Mouse (Mus musculus): ENCODE results near the gene Stk32b.

The Stk32b gene

GRCm38 (mm10) chr5:37664962-37665361 is 52.0 kb downstream of the Stk32b start:
- in situ Hi-C loops (cut with MboI, MseI): loop anchor here in 1 of 2 experiments (5.0 kb wide), 1 partner anchor 57 kb away; no protein-coding TSS in a partner anchor

- in situ Hi-C loops (cut with MboI, MseI): no loop called here
These were observed 57.8 kb downstream of the Stk32b start for GRCm38 (mm10) chr5:37659177-37659576.

DNA sequence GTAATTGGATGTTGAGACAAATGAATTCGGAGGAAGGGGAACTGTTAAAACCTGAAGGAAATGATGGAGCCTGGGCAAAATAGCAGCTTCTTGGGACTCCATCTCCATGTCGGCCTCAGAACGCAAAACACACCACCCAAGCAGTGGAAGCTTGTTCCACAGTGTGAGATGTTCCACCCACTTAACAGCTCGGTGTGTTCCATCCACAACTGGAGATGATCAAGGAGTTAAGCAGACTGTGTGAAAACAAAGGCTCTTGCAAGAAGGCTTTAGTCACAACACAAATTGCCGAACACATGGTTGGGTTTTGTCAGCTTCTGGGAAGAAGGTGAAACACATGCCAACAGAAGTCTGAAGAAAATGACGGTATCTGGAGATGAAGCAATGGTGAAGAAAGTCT is 59.2 kb downstream of the Stk32b start:
- in situ Hi-C loops (cut with MboI, MseI): no loop called here

DNA sequence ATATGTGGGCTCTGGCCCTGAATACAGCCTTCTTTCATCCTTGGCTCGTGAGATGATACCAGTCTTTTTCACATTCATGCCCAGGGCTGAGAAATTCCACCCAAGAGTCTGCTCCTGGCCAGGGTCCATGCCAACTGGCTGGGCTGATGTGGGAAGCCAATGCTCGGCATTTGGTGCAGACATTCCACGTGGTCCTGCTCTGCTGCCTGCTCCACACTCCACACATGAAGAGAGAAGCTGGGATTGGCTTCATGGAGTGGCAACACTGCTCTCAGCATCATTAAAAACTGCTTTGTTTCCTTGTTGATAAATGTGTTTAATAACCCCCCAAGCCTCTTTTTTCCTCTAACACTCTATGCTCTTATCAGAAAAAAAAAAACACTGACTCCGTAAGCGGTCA is 61.8 kb downstream of the Stk32b start:
- in situ Hi-C loops (cut with MboI, MseI): no loop called here

DNA sequence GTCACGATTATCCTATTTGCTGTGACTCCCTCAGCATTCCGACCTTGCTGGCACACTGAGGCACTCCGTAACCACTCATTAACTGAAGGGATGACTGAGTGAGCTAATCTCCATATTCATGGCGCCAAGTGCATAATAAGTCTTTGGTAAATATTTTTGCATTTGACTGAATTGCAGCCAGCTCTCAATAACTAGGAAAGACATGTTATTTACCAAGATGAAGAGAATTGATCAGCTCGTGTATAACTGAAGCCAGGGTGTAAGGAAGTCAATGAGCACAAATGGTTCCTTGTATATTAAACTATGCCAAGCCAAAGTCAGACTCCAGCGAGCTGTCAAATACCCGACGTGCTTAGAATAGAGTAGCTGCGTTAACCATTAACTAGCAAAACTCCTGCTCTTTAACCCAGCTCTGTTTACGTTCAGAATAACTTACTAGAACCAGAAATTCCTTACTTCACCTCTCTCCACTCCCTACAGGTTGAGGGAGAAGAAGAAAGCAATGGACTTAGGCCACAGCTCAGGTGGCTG is 66.2 kb downstream of the Stk32b start:
- in situ Hi-C loops (cut with MboI, MseI): no loop called here

- in situ Hi-C loops (cut with MboI, MseI): no loop called here
These were observed 66.8 kb downstream of the Stk32b start for GRCm38 (mm10) chr5:37650089-37650601.

DNA sequence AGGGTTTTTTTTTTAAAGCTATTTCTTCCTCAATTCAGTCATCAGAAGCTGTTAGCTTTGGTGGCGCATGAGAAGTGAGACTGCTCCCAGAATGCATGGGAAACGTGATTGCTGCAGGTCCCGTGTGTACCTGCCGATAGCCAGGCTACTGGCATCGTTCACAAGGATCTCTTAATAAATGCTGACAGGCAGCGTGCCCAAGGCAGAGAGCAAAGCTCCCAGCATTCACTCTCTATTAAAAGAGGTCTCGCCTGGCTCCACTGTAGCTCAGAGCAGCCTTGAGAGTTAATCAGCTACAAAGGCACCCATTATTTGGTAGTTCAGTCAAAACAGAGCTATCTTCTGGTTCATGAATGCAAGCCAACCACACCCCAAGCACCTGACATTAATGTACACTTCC is 72.9 kb downstream of the Stk32b start:
- in situ Hi-C loops (cut with MboI, MseI): no loop called here

DNA sequence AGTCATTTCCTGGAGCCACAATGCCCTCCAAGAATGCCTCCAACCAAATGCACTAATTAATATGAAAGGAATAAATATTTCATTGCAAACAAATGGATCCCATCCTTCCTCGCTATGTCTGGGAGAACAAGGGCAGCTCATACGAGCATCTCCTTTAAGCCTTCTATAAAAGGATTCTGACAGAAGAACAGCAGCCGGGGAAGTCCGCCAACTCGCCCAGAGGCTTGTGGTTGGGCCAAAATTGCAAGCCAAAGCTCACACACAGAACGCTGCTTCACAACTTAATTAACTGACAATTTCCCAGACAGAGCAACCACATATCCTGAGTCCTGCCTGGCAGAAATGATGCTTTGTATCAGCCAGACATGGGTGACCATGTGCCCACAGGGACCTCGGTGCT is 74.5 kb downstream of the Stk32b start:
- in situ Hi-C loops (cut with MboI, MseI): no loop called here

GRCm38 (mm10) chr5:37634791-37635190 is 82.2 kb downstream of the Stk32b start:
- in situ Hi-C loops (cut with MboI, MseI): no loop called here

DNA sequence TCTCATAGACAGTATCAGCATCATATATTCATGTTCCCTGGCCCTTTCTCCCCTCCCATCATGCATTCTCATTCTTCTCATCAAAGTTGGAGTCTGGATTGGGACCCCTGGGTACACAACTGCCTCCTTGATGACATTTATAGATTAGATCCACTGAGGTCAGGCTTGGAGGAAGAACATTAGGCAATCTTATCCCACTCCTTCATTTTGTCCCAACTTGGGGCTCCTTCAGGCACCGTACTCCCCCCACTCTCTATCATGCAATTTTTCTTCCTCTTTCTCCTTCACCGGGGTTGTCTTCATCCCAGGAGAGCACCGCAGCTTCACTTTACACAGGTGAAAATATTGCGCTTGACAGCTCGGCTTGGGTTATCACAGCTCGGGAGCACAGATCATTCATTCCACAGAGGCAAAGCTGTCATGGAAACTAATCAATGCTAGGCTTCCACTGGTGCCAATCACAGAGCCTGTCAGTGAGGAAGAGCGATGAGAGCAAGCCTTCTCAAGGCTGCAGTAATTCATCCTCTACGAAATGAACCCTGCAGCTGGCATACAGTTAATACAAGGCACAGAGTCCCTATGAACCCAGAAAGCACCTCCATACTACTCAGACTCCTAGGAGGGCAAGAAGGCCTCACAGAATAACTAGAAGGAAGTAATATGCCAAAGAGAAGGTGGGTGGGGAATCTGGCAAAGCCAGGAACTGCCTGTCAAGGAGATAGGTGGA is 89.4 kb downstream of the Stk32b start:
- in situ Hi-C loops (cut with MboI, MseI): no loop called here

- in situ Hi-C loops (cut with MboI, MseI): no loop called here
These were observed 105.1 kb downstream of the Stk32b start for GRCm38 (mm10) chr5:37611874-37612273.

DNA sequence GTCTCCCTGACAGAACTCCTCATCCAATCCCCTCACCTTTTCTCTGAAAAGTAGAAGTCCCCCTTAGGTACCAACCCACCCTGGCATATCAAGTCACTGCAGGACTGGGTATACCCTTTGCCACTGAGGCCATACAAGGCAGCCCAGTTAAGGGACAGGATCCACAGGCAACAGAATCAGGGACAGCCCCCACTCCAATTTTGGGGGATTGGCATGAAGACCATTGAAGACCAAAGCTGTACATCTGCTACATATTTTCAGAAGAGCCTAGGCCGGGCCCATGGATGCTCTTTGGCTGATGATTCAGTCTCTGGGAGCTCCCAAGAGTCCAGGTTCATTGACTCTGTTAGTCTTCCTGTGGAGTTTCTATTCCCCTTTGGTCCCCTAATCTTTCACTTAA is 117.4 kb downstream of the Stk32b start:
- in situ Hi-C loops (cut with MboI, MseI): no loop called here

DNA sequence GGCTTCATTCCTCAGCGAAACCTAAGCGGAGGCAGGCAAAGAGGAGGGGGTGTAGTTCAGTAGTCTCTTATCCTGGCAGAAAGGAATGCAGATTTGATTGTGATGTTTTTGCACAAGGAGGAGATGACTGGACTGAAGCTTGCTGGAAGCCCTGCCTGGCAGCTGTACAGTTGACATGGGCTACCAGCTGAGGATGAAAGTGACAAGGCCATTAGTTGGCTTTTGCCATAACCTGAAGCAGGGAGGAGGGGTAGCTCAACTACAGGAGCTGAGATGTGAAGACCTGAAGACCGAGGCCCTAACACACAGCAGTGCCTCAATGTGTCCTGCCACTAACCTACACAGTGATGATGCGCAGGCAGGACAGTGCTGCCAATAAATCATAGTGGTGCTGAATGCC is 118.7 kb downstream of the Stk32b start:
- in situ Hi-C loops (cut with MboI, MseI): no loop called here

DNA sequence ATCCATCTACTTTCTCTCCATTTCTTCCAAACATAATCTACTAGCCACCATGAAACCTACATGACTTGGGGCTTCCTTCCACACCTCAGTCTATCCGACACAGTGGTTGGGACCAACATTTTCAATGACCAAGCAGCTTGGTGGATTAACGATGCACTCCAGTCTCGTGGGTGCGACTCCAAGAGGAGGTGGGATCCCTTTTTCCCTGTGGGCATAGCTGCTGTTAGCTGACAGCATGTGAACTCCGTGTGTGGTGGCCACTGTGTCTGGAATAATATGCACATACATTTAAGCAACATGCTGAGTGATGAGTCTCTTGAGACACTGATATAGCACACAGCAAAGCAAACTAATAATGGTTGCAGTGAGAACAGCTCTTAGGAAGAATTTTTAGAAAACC is 124.6 kb downstream of the Stk32b start:
- in situ Hi-C loops (cut with MboI, MseI): no loop called here

DNA sequence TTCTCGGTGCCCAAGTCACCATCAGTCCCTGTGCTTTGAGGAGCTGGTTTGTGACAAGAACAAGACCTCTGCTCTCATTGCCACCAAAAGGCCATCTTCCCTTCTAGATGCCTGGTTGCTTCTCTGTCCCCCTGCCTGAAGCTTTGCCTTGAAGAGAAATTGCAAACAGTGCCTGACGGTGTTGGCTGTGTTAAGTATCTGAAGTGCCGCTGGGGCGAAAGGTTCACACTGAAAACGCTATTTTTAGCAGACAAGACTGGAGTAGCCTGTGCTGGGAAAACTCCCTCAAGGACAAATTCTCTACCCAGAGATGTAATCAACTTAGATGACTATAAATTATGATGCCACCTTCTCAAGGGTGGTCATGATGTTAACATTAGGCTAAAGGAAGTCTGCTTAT is 129.1 kb downstream of the Stk32b start:
- in situ Hi-C loops (cut with MboI, MseI): no loop called here

DNA sequence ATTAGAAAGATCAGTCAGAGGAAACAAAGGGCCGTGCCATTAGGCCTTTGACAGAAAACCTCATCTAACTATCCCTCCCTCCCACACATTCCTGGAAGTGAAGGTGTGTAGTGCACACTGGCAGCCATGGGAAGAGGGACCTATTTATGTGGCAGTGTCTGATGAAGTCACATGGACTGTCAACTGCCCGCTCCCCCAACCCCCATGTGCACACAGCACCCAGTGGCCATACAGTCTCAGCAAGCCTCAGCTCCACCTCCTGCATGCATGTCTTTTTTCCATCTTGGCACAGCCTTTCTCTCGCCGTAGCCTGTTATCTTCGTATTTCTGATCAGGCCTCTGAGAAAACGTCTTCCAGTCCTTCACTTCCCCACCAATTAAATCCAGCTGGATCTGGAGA is 130.9 kb downstream of the Stk32b start:
- in situ Hi-C loops (cut with MboI, MseI): no loop called here

GRCm38 (mm10) chr5:37575427-37575826 is 141.5 kb downstream of the Stk32b start:
- in situ Hi-C loops (cut with MboI, MseI): no loop called here

- in situ Hi-C loops (cut with MboI, MseI): no loop called here
These were observed 159.6 kb downstream of the Stk32b start for GRCm38 (mm10) chr5:37557274-37557815.

GRCm38 (mm10) chr5:37554231-37554630 is 162.7 kb downstream of the Stk32b start:
- in situ Hi-C loops (cut with MboI, MseI): no loop called here

DNA sequence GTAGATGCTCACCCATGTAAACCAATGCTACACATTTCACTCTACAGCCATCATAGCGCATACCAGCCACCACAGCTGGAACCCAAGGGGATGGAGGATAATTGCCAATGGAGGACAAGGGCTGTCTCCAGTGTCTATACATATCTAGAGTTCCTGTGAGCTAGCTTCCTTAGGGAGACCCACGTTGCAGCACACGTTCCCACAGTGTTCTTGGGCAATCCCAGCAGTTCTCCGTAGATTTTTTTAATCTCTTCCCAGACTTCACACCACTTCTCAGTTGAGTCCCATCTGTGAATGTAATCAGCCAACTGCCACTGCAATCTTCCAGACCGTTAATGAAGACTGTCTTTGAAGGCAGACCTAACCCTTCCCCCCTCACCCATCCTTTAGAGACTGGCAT is 165.3 kb downstream of the Stk32b start:
- in situ Hi-C loops (cut with MboI, MseI): no loop called here

GRCm38 (mm10) chr5:37535726-37536293 is 181.2 kb downstream of the Stk32b start:
- in situ Hi-C loops (cut with MboI, MseI): no loop called here

DNA sequence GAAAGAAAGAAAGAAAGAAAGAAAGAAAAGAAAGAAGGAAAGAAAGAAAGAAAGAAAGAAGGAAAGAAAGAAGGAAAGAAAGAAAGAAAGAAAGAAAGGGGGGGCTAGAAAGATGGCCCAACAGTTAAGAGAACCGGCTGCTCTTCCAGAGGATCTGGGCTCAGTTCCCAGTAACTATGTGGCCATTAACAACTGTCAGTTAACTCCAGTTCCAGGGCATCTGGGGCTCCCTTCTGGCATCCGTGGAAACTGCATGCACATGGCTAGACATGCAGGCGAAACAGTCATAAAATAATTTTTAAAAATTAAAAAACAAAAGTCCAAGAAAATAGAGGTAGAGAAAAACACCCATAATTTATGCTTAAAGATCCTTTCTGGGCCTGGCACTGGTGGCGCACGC is 181.7 kb downstream of the Stk32b start:
- in situ Hi-C loops (cut with MboI, MseI): no loop called here

DNA sequence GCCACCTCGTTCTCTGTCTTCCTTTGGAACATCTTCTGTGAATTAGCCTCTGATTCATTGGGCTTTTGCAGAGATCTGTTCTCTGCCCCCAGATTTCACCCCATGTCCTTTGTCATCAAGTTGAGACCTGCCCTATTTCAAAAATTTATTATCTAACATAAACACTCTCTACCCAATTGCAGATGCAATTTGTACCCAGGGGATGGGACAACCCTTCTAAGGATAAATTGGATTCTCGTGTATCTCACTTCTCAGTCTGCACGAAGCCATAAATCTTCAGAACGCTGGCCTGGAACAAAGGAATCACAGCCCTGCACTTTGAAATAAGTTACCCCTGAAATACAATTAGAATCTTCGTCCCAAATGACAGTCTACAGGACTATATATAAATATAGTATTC is 191.6 kb downstream of the Stk32b start:
- in situ Hi-C loops (cut with MboI, MseI): no loop called here
